Mouse (Mus musculus): ENCODE results near the gene Napepld. TPM values are rescaled to one million over a fixed set of nuclear protein-coding genes. Genes with fewer than 3 reads are reported as not detected.
"Not testable (repeated sequence)": the region's sequence is repeated elsewhere in the genome, so short reads cannot be mapped to it uniquely, and the experiment has no call there.

Gene Napepld
- polyA plus RNA-seq, 1 experiment from 2014 or later: 4.9 TPM

DNA sequence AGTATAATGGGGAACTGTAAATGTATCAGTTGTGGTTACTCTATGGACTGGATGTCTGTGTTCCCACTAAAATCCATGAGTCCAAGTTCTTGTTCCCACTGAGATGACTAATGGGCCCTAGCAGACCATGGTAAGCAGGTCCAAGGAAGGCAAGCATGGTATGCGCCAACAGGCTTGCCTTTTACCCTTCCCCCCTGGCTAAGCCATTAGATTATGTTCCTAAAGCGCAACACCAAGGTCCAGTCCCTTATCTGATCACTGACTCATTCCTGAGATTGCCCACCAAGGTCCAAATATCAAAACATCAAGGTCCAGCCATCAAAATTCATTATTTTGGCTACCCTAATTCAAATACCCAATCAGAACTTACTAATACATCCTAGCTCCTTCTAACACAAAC is 18.0 kb upstream of the Napepld start:
- Histone ChIP-seq H3K4me3 (ENCODE audit: low read depth, low read length) (no peak overlapping the region), H3K27ac (replicated peaks; ENCODE audit: low read depth, low read length) (no peak overlapping the region), H3K4me2 (ENCODE audit: low read depth, low read length) (no peak overlapping the region), H3K36me3 (replicated peaks; ENCODE audit: control insufficient read depth, insufficient read depth, low read depth, low read length) (no peaks in the 10 kb centered on the region), H3K9ac (replicated peaks; ENCODE audit: low read length) (no peak overlapping the region), H3K27me3 (ENCODE audit: control insufficient read depth, insufficient read depth, low read length) (no peaks in the 10 kb centered on the region), H3K9me3 (replicated peaks; ENCODE audit: control insufficient read depth, low read length) (no peaks in the 10 kb centered on the region), H3K4me1 (ENCODE audit: control insufficient read depth, insufficient read depth, low read length) (no peaks in the 10 kb centered on the region)
- 83% methylated on average over 2 of the region's 2 CpGs for WGBS
- DNase-seq (ENCODE audit: low spot score): no peak
- no peak for ATAC-seq (replicated peaks; ENCODE audit: insufficient number of reproducible peaks, low FRiP score, low TSS enrichment, low read depth)

DNA sequence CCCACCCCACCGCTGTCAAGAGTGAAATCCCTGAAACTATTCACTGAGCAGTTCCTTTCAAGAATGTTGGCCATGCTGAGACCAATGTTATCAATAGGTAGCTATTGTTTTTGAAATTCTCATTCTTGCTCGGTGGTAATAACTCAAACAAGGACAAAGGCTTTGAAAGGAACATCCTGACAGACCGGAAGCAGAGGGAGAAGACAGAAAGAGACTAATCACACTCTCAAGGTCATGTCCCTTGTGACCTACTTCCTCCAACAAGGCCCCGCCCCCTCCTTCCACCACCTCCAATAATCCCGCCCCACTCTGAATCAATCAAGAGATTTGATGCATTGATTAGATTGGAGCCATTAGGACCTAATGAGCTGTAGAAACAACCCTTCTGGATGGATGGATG is 17.4 kb upstream of the Napepld start:
- Histone ChIP-seq H3K27ac (replicated peaks; ENCODE audit: low read depth, low read length) (no peak overlapping the region), H3K4me1 (ENCODE audit: control insufficient read depth, insufficient read depth, low read length) (no peaks in the 10 kb centered on the region), H3K36me3 (replicated peaks; ENCODE audit: control insufficient read depth, insufficient read depth, low read depth, low read length) (no peaks in the 10 kb centered on the region), H3K9ac (replicated peaks; ENCODE audit: low read length) (no peak overlapping the region), H3K4me3 (ENCODE audit: low read depth, low read length) (no peak overlapping the region), H3K27me3 (ENCODE audit: control insufficient read depth, insufficient read depth, low read length) (no peaks in the 10 kb centered on the region), H3K4me2 (ENCODE audit: low read depth, low read length) (no peak overlapping the region), H3K9me3 (replicated peaks; ENCODE audit: control insufficient read depth, low read length) (no peaks in the 10 kb centered on the region)
- DNase-seq (ENCODE audit: low spot score) (no peak), ATAC-seq (replicated peaks; ENCODE audit: insufficient number of reproducible peaks, low FRiP score, low TSS enrichment, low read depth) (no peak)
- 81% methylated on average over 5 of the region's 5 CpGs for WGBS

DNA sequence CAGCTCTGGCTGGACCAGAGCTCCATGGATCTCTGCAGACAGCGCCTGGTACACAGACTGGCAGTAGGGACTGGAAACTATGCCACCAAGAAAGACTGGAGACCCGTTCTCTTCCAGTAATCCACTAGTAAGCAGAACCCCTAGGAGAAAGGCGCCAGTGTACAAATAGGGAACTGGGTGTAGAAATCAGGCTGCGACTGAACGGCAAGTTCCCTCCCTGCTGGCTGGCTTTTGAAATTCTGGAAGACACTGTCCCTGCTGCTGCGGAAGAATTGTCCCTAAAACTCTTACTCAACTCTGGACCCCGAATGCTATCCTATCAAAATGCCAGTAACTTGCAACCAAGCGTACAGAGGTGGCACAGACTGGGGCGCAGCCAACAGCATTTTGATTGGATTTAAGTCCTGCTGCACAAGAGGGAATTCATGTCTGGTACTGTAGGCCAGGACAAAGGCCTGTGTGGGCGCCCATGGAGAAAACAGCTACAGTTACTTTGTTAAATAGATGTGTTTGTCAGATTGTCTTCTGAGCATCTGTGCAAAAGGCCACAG is 16.0 kb upstream of the Napepld start:
- H3K4me1 ChIP-seq (ENCODE audit: control insufficient read depth, insufficient read depth, low read length): no peaks in the 10 kb centered on the region
- no peaks in the 10 kb centered on the region for H3K27me3 ChIP-seq (ENCODE audit: control insufficient read depth, insufficient read depth, low read length)
- no peak overlapping the region for H3K9ac ChIP-seq (replicated peaks; ENCODE audit: low read length)
- no peak overlapping the region for H3K27ac ChIP-seq (replicated peaks; ENCODE audit: low read depth, low read length)
- H3K4me2 ChIP-seq (ENCODE audit: low read depth, low read length): no peak overlapping the region
- DNase-seq (ENCODE audit: low spot score): no peak
- 89% methylated on average over 10 of the region's 10 CpGs for WGBS
- no peaks in the 10 kb centered on the region for H3K36me3 ChIP-seq (replicated peaks; ENCODE audit: control insufficient read depth, insufficient read depth, low read depth, low read length)
- H3K4me3 ChIP-seq (ENCODE audit: low read depth, low read length): no peak overlapping the region
- no peak for ATAC-seq (replicated peaks; ENCODE audit: insufficient number of reproducible peaks, low FRiP score, low TSS enrichment, low read depth)
- H3K9me3 ChIP-seq (replicated peaks; ENCODE audit: control insufficient read depth, low read length): no peaks in the 10 kb centered on the region

DNA sequence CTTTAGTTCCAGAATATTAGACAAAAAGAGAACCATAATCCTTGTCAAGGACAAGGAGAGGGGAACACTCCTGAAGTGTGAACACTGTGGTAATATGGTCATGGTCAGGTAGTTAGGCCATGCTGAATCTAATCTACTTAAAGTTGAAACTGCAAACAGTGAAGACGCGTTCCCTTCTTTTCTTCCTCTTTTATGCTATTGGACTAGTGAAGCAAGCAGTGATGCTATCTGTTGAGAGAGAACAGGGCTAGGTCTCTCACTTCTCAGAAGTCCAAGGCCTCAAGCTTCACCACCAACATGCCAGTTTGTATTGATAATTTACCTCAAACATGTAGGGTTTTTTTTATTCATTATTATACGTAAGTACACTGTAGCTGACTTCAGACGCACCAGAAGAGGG is 13.3 kb upstream of the Napepld start:
- H3K9ac ChIP-seq (replicated peaks; ENCODE audit: low read length): no peak overlapping the region
- no peak for DNase-seq (ENCODE audit: low spot score)
- ATAC-seq (replicated peaks; ENCODE audit: insufficient number of reproducible peaks, low FRiP score, low TSS enrichment, low read depth): no peak
- H3K27ac ChIP-seq (replicated peaks; ENCODE audit: low read depth, low read length): no peak overlapping the region
- no peaks in the 10 kb centered on the region for H3K4me1 ChIP-seq (ENCODE audit: control insufficient read depth, insufficient read depth, low read length)
- H3K27me3 ChIP-seq (ENCODE audit: control insufficient read depth, insufficient read depth, low read length): no peaks in the 10 kb centered on the region
- H3K4me2 ChIP-seq (ENCODE audit: low read depth, low read length): no peak overlapping the region
- no peaks in the 10 kb centered on the region for H3K36me3 ChIP-seq (replicated peaks; ENCODE audit: control insufficient read depth, insufficient read depth, low read depth, low read length)
- no peaks in the 10 kb centered on the region for H3K9me3 ChIP-seq (replicated peaks; ENCODE audit: control insufficient read depth, low read length)
- H3K4me3 ChIP-seq (ENCODE audit: low read depth, low read length): no peak overlapping the region
- WGBS: 92% methylated on average over 4 of the region's 4 CpGs

DNA sequence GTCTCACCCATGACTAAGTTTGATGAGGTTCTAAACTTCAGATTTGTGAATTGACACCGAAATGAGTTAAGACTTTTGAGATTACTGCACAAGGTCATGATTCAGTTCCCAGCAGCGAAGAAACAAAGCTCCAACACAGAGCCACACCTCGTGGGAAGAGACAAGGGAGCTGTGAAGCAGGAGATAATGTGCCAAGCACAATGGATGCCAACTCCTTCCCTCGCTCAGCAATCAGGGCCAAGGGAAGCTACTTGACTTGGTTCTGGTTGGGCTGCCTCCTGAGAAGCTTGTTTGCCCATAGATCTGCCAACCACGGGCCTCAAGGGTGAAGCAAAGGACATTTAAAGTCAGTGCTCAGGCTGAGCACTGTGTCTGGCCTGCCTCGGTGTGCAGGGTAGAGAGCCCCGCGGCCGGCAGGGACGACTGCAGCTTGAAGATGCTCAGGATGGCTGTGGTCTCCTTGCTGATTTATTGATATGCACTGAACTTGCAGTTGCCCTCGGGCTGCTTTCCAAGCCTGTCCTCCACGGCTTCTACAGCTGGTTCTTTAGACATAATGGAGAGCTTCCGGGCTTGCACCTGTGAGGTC is 11.0 kb upstream of the Napepld start:
- Histone ChIP-seq H3K4me2 (ENCODE audit: low read depth, low read length) (no peak overlapping the region), H3K4me1 (ENCODE audit: control insufficient read depth, insufficient read depth, low read length) (no peaks in the 10 kb centered on the region), H3K27ac (replicated peaks; ENCODE audit: low read depth, low read length) (no peak overlapping the region), H3K27me3 (ENCODE audit: control insufficient read depth, insufficient read depth, low read length) (no peaks in the 10 kb centered on the region), H3K9me3 (replicated peaks; ENCODE audit: control insufficient read depth, low read length) (no peaks in the 10 kb centered on the region), H3K36me3 (replicated peaks; ENCODE audit: control insufficient read depth, insufficient read depth, low read depth, low read length) (no peaks in the 10 kb centered on the region), H3K9ac (replicated peaks; ENCODE audit: low read length) (no peak overlapping the region), H3K4me3 (ENCODE audit: low read depth, low read length) (no peak overlapping the region)
- ATAC-seq (replicated peaks; ENCODE audit: insufficient number of reproducible peaks, low FRiP score, low TSS enrichment, low read depth): no peak
- DNase-seq (ENCODE audit: low spot score): no peak
- WGBS: 77% methylated on average over 13 of the region's 13 CpGs

DNA sequence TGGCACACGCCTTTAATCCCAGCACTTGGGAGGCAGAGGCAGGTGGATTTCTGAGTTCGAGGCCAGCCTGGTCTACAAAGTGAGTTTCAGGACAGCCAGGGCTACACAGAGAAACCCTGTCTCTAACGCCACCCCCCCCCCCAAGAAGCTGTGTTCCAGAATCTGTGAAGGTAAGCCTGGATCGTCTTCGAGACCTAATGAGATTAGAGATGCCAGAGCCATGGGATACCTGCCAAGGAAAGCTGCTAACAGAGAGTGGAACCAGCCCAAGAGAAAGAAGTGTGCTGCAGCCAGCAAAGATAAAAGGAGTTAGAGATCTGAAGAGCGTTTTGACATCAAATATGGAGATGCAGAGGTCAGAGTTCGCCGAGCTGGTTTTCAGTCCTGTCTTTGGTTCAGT is 6.8 kb upstream of the Napepld start:
- not testable (repeated sequence) for H3K9me3 ChIP-seq (replicated peaks; ENCODE audit: control insufficient read depth, low read length); H3K9ac ChIP-seq (replicated peaks; ENCODE audit: low read length); H3K4me3 ChIP-seq (ENCODE audit: low read depth, low read length); H3K4me1 ChIP-seq (ENCODE audit: control insufficient read depth, insufficient read depth, low read length); H3K4me2 ChIP-seq (ENCODE audit: low read depth, low read length); H3K27ac ChIP-seq (replicated peaks; ENCODE audit: low read depth, low read length); ATAC-seq (replicated peaks; ENCODE audit: insufficient number of reproducible peaks, low FRiP score, low TSS enrichment, low read depth); H3K27me3 ChIP-seq (ENCODE audit: control insufficient read depth, insufficient read depth, low read length); H3K36me3 ChIP-seq (replicated peaks; ENCODE audit: control insufficient read depth, insufficient read depth, low read depth, low read length); DNase-seq (ENCODE audit: low spot score)
- 87% methylated on average over 8 of the region's 8 CpGs for WGBS

DNA sequence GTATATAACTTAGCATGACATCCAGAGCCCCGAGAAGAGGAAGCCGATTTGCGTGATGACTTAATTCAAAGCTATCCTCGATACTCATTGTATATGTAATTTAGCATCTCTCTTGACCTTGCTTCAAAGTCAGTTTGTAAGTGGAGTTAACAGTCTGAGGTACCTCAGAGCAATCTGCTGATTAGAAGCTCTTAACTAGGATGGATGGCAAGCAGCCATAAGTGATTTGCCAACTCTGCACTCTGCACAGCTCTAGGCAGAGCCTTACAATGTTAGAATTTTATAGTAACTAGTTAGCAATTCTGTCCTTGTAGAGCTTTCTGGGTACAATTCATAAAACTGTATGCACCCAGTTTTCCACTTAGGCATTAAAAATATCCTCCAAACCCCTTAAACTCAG is 5.3 kb upstream of the Napepld start:
- no peaks in the 10 kb centered on the region for H3K9me3 ChIP-seq (replicated peaks; ENCODE audit: control insufficient read depth, low read length)
- no peaks in the 10 kb centered on the region for H3K27me3 ChIP-seq (ENCODE audit: control insufficient read depth, insufficient read depth, low read length)
- no peak overlapping the region for H3K9ac ChIP-seq (replicated peaks; ENCODE audit: low read length)
- DNase-seq (ENCODE audit: low spot score): no peak
- H3K27ac ChIP-seq (replicated peaks; ENCODE audit: low read depth, low read length): no peak overlapping the region
- ATAC-seq (replicated peaks; ENCODE audit: insufficient number of reproducible peaks, low FRiP score, low TSS enrichment, low read depth): no peak
- H3K4me2 ChIP-seq (ENCODE audit: low read depth, low read length): no peak overlapping the region
- WGBS: 91% methylated on average over 4 of the region's 4 CpGs
- H3K4me1 ChIP-seq (ENCODE audit: control insufficient read depth, insufficient read depth, low read length): no peaks in the 10 kb centered on the region
- H3K36me3 ChIP-seq (replicated peaks; ENCODE audit: control insufficient read depth, insufficient read depth, low read depth, low read length): no peaks in the 10 kb centered on the region
- H3K4me3 ChIP-seq (ENCODE audit: low read depth, low read length): no peak overlapping the region

DNA sequence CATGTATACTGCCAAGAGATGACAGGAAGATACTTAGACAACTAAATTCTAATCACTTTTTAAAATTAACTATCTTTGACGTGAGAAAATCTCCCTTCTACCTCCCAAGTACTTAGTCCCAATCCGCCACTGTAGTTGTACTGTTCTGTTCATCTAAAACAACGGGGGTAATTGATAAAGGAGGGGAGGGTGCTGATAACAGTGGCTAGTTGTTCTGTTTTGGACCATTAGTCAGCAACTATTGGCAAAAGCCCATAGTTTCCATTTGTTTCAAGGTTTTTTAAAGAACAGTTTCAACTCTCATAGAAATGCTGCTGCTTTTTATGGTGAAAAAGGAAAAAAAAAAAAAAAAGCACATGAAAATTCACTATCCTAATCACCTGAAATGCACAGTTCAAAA is 2.5 kb upstream of the Napepld start:
- H3K9ac ChIP-seq (replicated peaks; ENCODE audit: low read length): no peak overlapping the region
- ATAC-seq (replicated peaks; ENCODE audit: insufficient number of reproducible peaks, low FRiP score, low TSS enrichment, low read depth) (no peak), DNase-seq (ENCODE audit: low spot score) (no peak)
- no peaks in the 10 kb centered on the region for H3K9me3 ChIP-seq (replicated peaks; ENCODE audit: control insufficient read depth, low read length)
- no peak overlapping the region for H3K4me3 ChIP-seq (ENCODE audit: low read depth, low read length)
- H3K27me3 ChIP-seq (ENCODE audit: control insufficient read depth, insufficient read depth, low read length): no peaks in the 10 kb centered on the region
- H3K4me2 ChIP-seq (ENCODE audit: low read depth, low read length): no peak overlapping the region
- no peaks in the 10 kb centered on the region for H3K36me3 ChIP-seq (replicated peaks; ENCODE audit: control insufficient read depth, insufficient read depth, low read depth, low read length)
- no peak overlapping the region for H3K27ac ChIP-seq (replicated peaks; ENCODE audit: low read depth, low read length)
- WGBS: 69% methylated on average over 3 of the region's 3 CpGs
- no peaks in the 10 kb centered on the region for H3K4me1 ChIP-seq (ENCODE audit: control insufficient read depth, insufficient read depth, low read length)

Data from embryonic facial prominence, embryonic 11.5 days (tissue).